In genomic region chr11:113091901-113092568, GRCm38 (mm10) we compare ENCODE assay signal across 11 mouse cellular contexts.
"Had no signal": no experiment of that assay in that cellular context is flagged by ENCODE, and none has a peak within 500 bp of the region (broad histone marks: within the 10 kb centered on the region; RNA-seq: fewer than 3 reads in every experiment).

No protein-coding gene starts in this region.

- DNase-seq: kidney, adult 2 months; kidney, postnatal 10 days; left cerebral cortex, postnatal 4 days; lung, adult 18-20 months; lung, postnatal 36 days; thymus, postnatal 25 days had no signal

- H3K36me3 ChIP-seq: limb, embryonic 13.5 days had no signal

- ATAC-seq: lung, postnatal 0 days; midbrain, embryonic 16.5 days had no signal

- H3K9me3 ChIP-seq: limb, embryonic 13.5 days had no signal

- H3K27me3 ChIP-seq: limb, embryonic 13.5 days had no signal

- H3K4me2 ChIP-seq: limb, embryonic 13.5 days had no signal

- H3K27ac ChIP-seq: limb, embryonic 13.5 days; liver, embryonic 14.5 days; stomach, postnatal 0 days had no signal

- H3K9ac ChIP-seq: limb, embryonic 13.5 days; liver, embryonic 14.5 days had no signal

- H3K4me3 ChIP-seq: limb, embryonic 13.5 days had no signal
